Mouse (Mus musculus): Measurements from ENCODE around the gene Cdon. TPM values are rescaled to one million over a fixed set of nuclear protein-coding genes. Genes with fewer than 3 reads are reported as not detected.

Cdon gene
- polyA plus RNA-seq, 1 experiment from 2014 or later: 4.2 TPM

- no peak overlapping the region for H3K4me3 ChIP-seq (ENCODE audit: low read length)
- H3K36me3 ChIP-seq (ENCODE audit: insufficient read depth, low read length): no peaks in the 10 kb centered on the region
- no peak for ATAC-seq (ENCODE audit: low FRiP score, low TSS enrichment)
Measured at GRCm38 (mm10) chr9:35541941-35542340, 121.0 kb downstream of the Cdon start.

GRCm38 (mm10) chr9:35543099-35543860, 122.4 kb downstream of the Cdon start:
- peaks cover 12% of the 10 kb centered on the region; the same call in 1 of the 2 replicates for H3K4me1 ChIP-seq (ENCODE audit: insufficient read depth, low read length)
- no peak for ATAC-seq (ENCODE audit: low FRiP score, low TSS enrichment)
- H3K4me3 ChIP-seq (ENCODE audit: low read length): no peak overlapping the region
- no peaks in the 10 kb centered on the region for H3K36me3 ChIP-seq (ENCODE audit: insufficient read depth, low read length)
- WGBS: 83% methylated on average over 14 of the region's 14 CpGs
- H3K27me3 ChIP-seq (ENCODE audit: insufficient read depth, low read length): no peaks in the 10 kb centered on the region
- H3K4me2 ChIP-seq (replicated peaks; ENCODE audit: low read depth, low read length): no peak overlapping the region
- H3K27ac ChIP-seq (ENCODE audit: low read length): no peak overlapping the region
- H3K9ac ChIP-seq (replicated peaks; ENCODE audit: low read length): no peak overlapping the region
- H3K9me3 ChIP-seq (ENCODE audit: low read length): no peaks in the 10 kb centered on the region

More at GRCm38 (mm10) chr9:35541941-35542340, 121.0 kb downstream of the Cdon start:
- H3K27ac ChIP-seq (ENCODE audit: low read length): no peak overlapping the region
- H3K9me3 ChIP-seq (ENCODE audit: low read length): no peaks in the 10 kb centered on the region
- H3K4me2 ChIP-seq (replicated peaks; ENCODE audit: low read depth, low read length): no peak overlapping the region
- no peak overlapping the region for H3K9ac ChIP-seq (replicated peaks; ENCODE audit: low read length)
- H3K27me3 ChIP-seq (ENCODE audit: insufficient read depth, low read length): no peaks in the 10 kb centered on the region
- 68% methylated on average over 6 of the region's 6 CpGs for WGBS
- H3K4me1 ChIP-seq (ENCODE audit: insufficient read depth, low read length): peaks cover 24% of the 10 kb centered on the region

GRCm38 (mm10) chr9:35544666-35545065, 123.7 kb downstream of the Cdon start:
- Histone ChIP-seq H3K27ac (ENCODE audit: low read length) (no peak overlapping the region), H3K4me2 (replicated peaks; ENCODE audit: low read depth, low read length) (no peak overlapping the region), H3K36me3 (ENCODE audit: insufficient read depth, low read length) (no peaks in the 10 kb centered on the region), H3K9me3 (ENCODE audit: low read length) (no peaks in the 10 kb centered on the region), H3K4me1 (ENCODE audit: insufficient read depth, low read length) (no peaks in the 10 kb centered on the region), H3K4me3 (ENCODE audit: low read length) (no peak overlapping the region), H3K27me3 (ENCODE audit: insufficient read depth, low read length) (no peaks in the 10 kb centered on the region), H3K9ac (replicated peaks; ENCODE audit: low read length) (no peak overlapping the region)
- WGBS: 40% methylated on average over 2 of the region's 2 CpGs
- ATAC-seq (ENCODE audit: low FRiP score, low TSS enrichment): no peak

- ATAC-seq (ENCODE audit: low FRiP score, low TSS enrichment): no peak
- no peak overlapping the region for H3K27ac ChIP-seq (ENCODE audit: low read length)
- H3K4me3 ChIP-seq (ENCODE audit: low read length): no peak overlapping the region
- H3K9ac ChIP-seq (replicated peaks; ENCODE audit: low read length): no peak overlapping the region
- 75% methylated on average over 12 of the region's 12 CpGs for WGBS
- no peaks in the 10 kb centered on the region for H3K36me3 ChIP-seq (ENCODE audit: insufficient read depth, low read length)
- H3K27me3 ChIP-seq (ENCODE audit: insufficient read depth, low read length): no peaks in the 10 kb centered on the region
- H3K4me2 ChIP-seq (replicated peaks; ENCODE audit: low read depth, low read length): no peak overlapping the region
- no peaks in the 10 kb centered on the region for H3K4me1 ChIP-seq (ENCODE audit: insufficient read depth, low read length)
- no peaks in the 10 kb centered on the region for H3K9me3 ChIP-seq (ENCODE audit: low read length)
Measured at GRCm38 (mm10) chr9:35545704-35546103, 124.8 kb downstream of the Cdon start.

- Histone ChIP-seq H3K9me3 (ENCODE audit: low read length) (no peaks in the 10 kb centered on the region), H3K27me3 (ENCODE audit: insufficient read depth, low read length) (no peaks in the 10 kb centered on the region), H3K4me3 (ENCODE audit: low read length) (no peak overlapping the region), H3K27ac (ENCODE audit: low read length) (no peak overlapping the region), H3K4me2 (replicated peaks; ENCODE audit: low read depth, low read length) (no peak overlapping the region), H3K4me1 (ENCODE audit: insufficient read depth, low read length) (no peaks in the 10 kb centered on the region), H3K36me3 (ENCODE audit: insufficient read depth, low read length) (no peaks in the 10 kb centered on the region), H3K9ac (replicated peaks; ENCODE audit: low read length) (no peak overlapping the region)
- no peak for ATAC-seq (ENCODE audit: low FRiP score, low TSS enrichment)
- 70% methylated on average over 9 of the region's 9 CpGs for WGBS
Measured at GRCm38 (mm10) chr9:35546745-35547144, 125.8 kb downstream of the Cdon start.

- Histone ChIP-seq H3K9me3 (ENCODE audit: low read length) (no peaks in the 10 kb centered on the region), H3K36me3 (ENCODE audit: insufficient read depth, low read length) (no peaks in the 10 kb centered on the region), H3K9ac (replicated peaks; ENCODE audit: low read length) (no peak overlapping the region), H3K4me1 (ENCODE audit: insufficient read depth, low read length) (no peaks in the 10 kb centered on the region), H3K4me3 (ENCODE audit: low read length) (no peak overlapping the region), H3K27me3 (ENCODE audit: insufficient read depth, low read length) (no peaks in the 10 kb centered on the region), H3K4me2 (replicated peaks; ENCODE audit: low read depth, low read length) (no peak overlapping the region), H3K27ac (ENCODE audit: low read length) (no peak overlapping the region)
- WGBS: 68% methylated on average over 9 of the region's 9 CpGs
- no peak for ATAC-seq (ENCODE audit: low FRiP score, low TSS enrichment)
Measured at GRCm38 (mm10) chr9:35548455-35548854, 127.5 kb downstream of the Cdon start.

- Histone ChIP-seq H3K27ac (ENCODE audit: low read length) (no peak overlapping the region), H3K9ac (replicated peaks; ENCODE audit: low read length) (no peak overlapping the region), H3K27me3 (ENCODE audit: insufficient read depth, low read length) (no peaks in the 10 kb centered on the region), H3K4me3 (ENCODE audit: low read length) (no peak overlapping the region), H3K4me1 (ENCODE audit: insufficient read depth, low read length) (peaks cover 13% of the 10 kb centered on the region), H3K36me3 (ENCODE audit: insufficient read depth, low read length) (peaks cover 6% of the 10 kb centered on the region; the same call in 1 of the 2 replicates), H3K9me3 (ENCODE audit: low read length) (no peaks in the 10 kb centered on the region), H3K4me2 (replicated peaks; ENCODE audit: low read depth, low read length) (no peak overlapping the region)
- ATAC-seq (ENCODE audit: low FRiP score, low TSS enrichment): no peak
- WGBS: 66% methylated on average over 12 of the region's 12 CpGs
Measured at GRCm38 (mm10) chr9:35556494-35557102, 135.7 kb downstream of the Cdon start.

Other genes starting within 250 kb of the Cdon start
- gene Dcps, start 245.1 kb upstream of the Cdon start, polyA plus RNA-seq (2015; fragmentation: Nextera tagmentation; extraction: Ambion mirVana): 98.4 and 102 TPM in 2 replicates
- 128 and 130 TPM in 2 replicates for gene Srpr, start 221.0 kb upstream of the Cdon start, polyA plus RNA-seq (2015; fragmentation: Nextera tagmentation; extraction: Ambion mirVana)
- 11.4 and 11.7 TPM in 2 replicates for gene Tirap, start 220.8 kb upstream of the Cdon start, polyA plus RNA-seq (2015; fragmentation: Nextera tagmentation; extraction: Ambion mirVana)
- 53.4 and 58.0 TPM in 2 replicates for gene Foxred1, start 210.1 kb upstream of the Cdon start, polyA plus RNA-seq (2015; fragmentation: Nextera tagmentation; extraction: Ambion mirVana)
- gene Fam118b, start 153.3 kb upstream of the Cdon start, polyA plus RNA-seq (2015; fragmentation: Nextera tagmentation; extraction: Ambion mirVana): 36.3 and 39.8 TPM in 2 replicates
- 33.5 and 33.7 TPM in 2 replicates for gene Rpusd4, start 153.3 kb upstream of the Cdon start, polyA plus RNA-seq (2015; fragmentation: Nextera tagmentation; extraction: Ambion mirVana)
- not detected in 2 replicates for gene Gm1113, start 97.1 kb downstream of the Cdon start, polyA plus RNA-seq (2015; fragmentation: Nextera tagmentation; extraction: Ambion mirVana)
- 2.3 TPM in 2 replicates for gene Ddx25, start 137.4 kb downstream of the Cdon start, polyA plus RNA-seq (2015; fragmentation: Nextera tagmentation; extraction: Ambion mirVana)
- 20.6 and 24.0 TPM in 2 replicates for gene Pus3, start 137.5 kb downstream of the Cdon start, polyA plus RNA-seq (2015; fragmentation: Nextera tagmentation; extraction: Ambion mirVana)
- 0.57 and 0.84 TPM in 2 replicates for gene Pate2, start 149.2 kb downstream of the Cdon start, polyA plus RNA-seq (2015; fragmentation: Nextera tagmentation; extraction: Ambion mirVana)
- 15.3 and 16.4 TPM in 2 replicates for gene Hyls1, start 149.3 kb downstream of the Cdon start, polyA plus RNA-seq (2015; fragmentation: Nextera tagmentation; extraction: Ambion mirVana)
- gene Pate4, start 190.8 kb downstream of the Cdon start, polyA plus RNA-seq (2015; fragmentation: Nextera tagmentation; extraction: Ambion mirVana): not detected in 2 replicates
- not detected in 2 replicates for gene Pate3, start 227.1 kb downstream of the Cdon start, polyA plus RNA-seq (2015; fragmentation: Nextera tagmentation; extraction: Ambion mirVana)